Mouse (Mus musculus): ENCODE results near the gene Clspn.

Clspn gene

GRCm38 (mm10) chr4:126563798-126564197, 7.1 kb downstream of the Clspn start:
- DNase-seq (ENCODE audit: low read depth, low spot score), result no peak

GRCm38 (mm10) chr4:126567243-126567642, 10.5 kb downstream of the Clspn start:
- no peak for DNase-seq (ENCODE audit: low read depth, low spot score)

- DNase-seq (ENCODE audit: low read depth, low spot score), result no peak
These were observed 13.0 kb downstream of the Clspn start for GRCm38 (mm10) chr4:126569783-126570182.

GRCm38 (mm10) chr4:126576281-126576680, 19.5 kb downstream of the Clspn start:
- no peak for DNase-seq (ENCODE audit: low read depth, low spot score)

GRCm38 (mm10) chr4:126577920-126578319, 21.2 kb downstream of the Clspn start:
- no peak for DNase-seq (ENCODE audit: low read depth, low spot score)

- no peak for DNase-seq (ENCODE audit: low read depth, low spot score)
These were observed 22.3 kb downstream of the Clspn start for GRCm38 (mm10) chr4:126579077-126579476.

GRCm38 (mm10) chr4:126585739-126586138, 29.0 kb downstream of the Clspn start:
- no peak for DNase-seq (ENCODE audit: low read depth, low spot score)

GRCm38 (mm10) chr4:126592039-126592438, 35.3 kb downstream of the Clspn start:
- DNase-seq (ENCODE audit: low read depth, low spot score), result no peak

GRCm38 (mm10) chr4:126599971-126600754, 43.4 kb downstream of the Clspn start:
- peak; percentile 71 for DNase-seq (ENCODE audit: low read depth, low spot score)

GRCm38 (mm10) chr4:126601597-126602444, 45.1 kb downstream of the Clspn start:
- DNase-seq (ENCODE audit: low read depth, low spot score), result peak; percentile 50

- no peak for DNase-seq (ENCODE audit: low read depth, low spot score)
These were observed 45.7 kb downstream of the Clspn start for GRCm38 (mm10) chr4:126602445-126602762.

GRCm38 (mm10) chr4:126604141-126604540, 47.4 kb downstream of the Clspn start:
- no peak for DNase-seq (ENCODE audit: low read depth, low spot score)

- DNase-seq (ENCODE audit: low read depth, low spot score), result no peak
These were observed 49.0 kb downstream of the Clspn start for GRCm38 (mm10) chr4:126605751-126606150.

- DNase-seq (ENCODE audit: low read depth, low spot score), result peak; percentile 64
These were observed 53.0 kb downstream of the Clspn start, which contains the start of gene 5730409E04Rik for GRCm38 (mm10) chr4:126609606-126610181. Gene 5730409E04Rik (plus strand): TSS chr4:126609818.

GRCm38 (mm10) chr4:126611991-126612390, 55.3 kb downstream of the Clspn start:
- no peak for DNase-seq (ENCODE audit: low read depth, low spot score)

- peak; percentile 29 for DNase-seq (ENCODE audit: low read depth, low spot score)
These were observed 59.6 kb downstream of the Clspn start for GRCm38 (mm10) chr4:126616312-126616711.

- DNase-seq (ENCODE audit: low read depth, low spot score), result peak; percentile 18
These were observed 63.1 kb downstream of the Clspn start for GRCm38 (mm10) chr4:126619691-126620330.

- no peak for DNase-seq (ENCODE audit: low read depth, low spot score)
These were observed 63.7 kb downstream of the Clspn start for GRCm38 (mm10) chr4:126620349-126620874.

- peak; percentile 60 for DNase-seq (ENCODE audit: low read depth, low spot score)
These were observed 70.4 kb downstream of the Clspn start for GRCm38 (mm10) chr4:126627021-126627681.

GRCm38 (mm10) chr4:126631922-126632321, 75.2 kb downstream of the Clspn start:
- no peak for DNase-seq (ENCODE audit: low read depth, low spot score)

GRCm38 (mm10) chr4:126632668-126633067, 75.9 kb downstream of the Clspn start:
- no peak for DNase-seq (ENCODE audit: low read depth, low spot score)

All from ES-CJ7 (cell line).